Mouse (Mus musculus) embryonic stem cell, embryonic (primary cell): ENCODE data around the gene Igflr1.

ENCODE experiments used
- CTCF ChIA-PET, 4 experiments: fragments of 300-600 bp in 2 of 4; fragments of 350-600 bp in 2 of 4; sonication (Branson Sonifier 250); formaldehyde crosslinking; loops; one replicate each; lab custom pipeline; 2022; ENCODE audit warnings: inconsistent platforms in 2 of 4; lab: Charles Lee
- POLR2A ChIA-PET, 4 experiments: fragments of 300-600 bp in 2 of 4; fragments of 350-600 bp in 2 of 4; sonication (Branson Sonifier 250); formaldehyde crosslinking; loops; one replicate each; lab custom pipeline; 2022; ENCODE audit warnings: antibody characterized with exemption in 4 of 4, inconsistent platforms in 1 of 4; lab: Charles Lee

Gene Igflr1

GRCm38 (mm10) chr7:30563117-30563905, 1.9 kb upstream of the Igflr1 start, which contains the start of the genes U2af1l4, Gm49396 and Psenen:
Gene U2af1l4, plus strand, starts transcription at chr7:30563301.
Gene Gm49396, plus strand, starts transcription at chr7:30563344.
Gene Psenen, minus strand, starts transcription at chr7:30563627.
- ChIA-PET POLR2A (interaction anchor here in 3 of 4 experiments (0.9 to 2.9 kb wide), 25 partner anchors 10 to 580 kb away, joined by 3 to 32 read pairs (median 4); partner anchors contain the start of genes Hspb6 (in 2 of the 3), Proser3 (in 2 of the 3), Cox6b1 (in 1 of the 3) and Haus5 (in 1 of the 3)), CTCF (interaction anchor here (0.5 to 1.4 kb wide), 7 partner anchors 11 to 410 kb away, joined by 3 to 8 read pairs (median 4); partner anchors contain the start of genes Hspb6 (in 1 of the 4), Lsr (in 1 of the 4) and Proser3 (in 1 of the 4))

GRCm38 (mm10) chr7:30563906-30564280, 1.3 kb upstream of the Igflr1 start:
- POLR2A ChIA-PET = interaction anchor here in 3 of 4 experiments (1.0 to 2.9 kb wide), 13 partner anchors 9 to 101 kb away, joined by 3 to 20 read pairs (median 5); partner anchors contain the start of genes Cox6b1 (in 1 of the 3), Haus5 (in 1 of the 3), Hspb6 (in 1 of the 3) and Proser3 (in 1 of the 3)
- CTCF ChIA-PET = interaction anchor here in 1 of 4 experiments (1.4 kb wide), 1 partner anchor 44 kb away, joined by 6 read pairs; no protein-coding TSS in a partner anchor

GRCm38 (mm10) chr7:30566033-30566432, 806 bp downstream of the Igflr1 start:
- ChIA-PET POLR2A (interaction anchor here in 3 of 4 experiments (0.5 to 11.1 kb wide), 12 partner anchors 8 to 84 kb away, joined by 3 to 149 read pairs (median 8); partner anchors contain the start of genes Kmt2b (in 2 of the 3), Cox6b1 (in 1 of the 3), Hspb6 (in 1 of the 3) and Lin37 (in 1 of the 3)), CTCF (interaction anchor here in 1 of 4 experiments (1.9 kb wide), 1 partner anchor 8 kb away, joined by 4 read pairs; no protein-coding TSS in a partner anchor)

GRCm38 (mm10) chr7:30567555-30567954, 2.3 kb downstream of the Igflr1 start:
- POLR2A ChIA-PET = interaction anchor here (0.7 to 11.1 kb wide), 21 partner anchors 8 to 485 kb away, joined by 3 to 149 read pairs (median 5); partner anchors contain the start of genes Hspb6 (in 2 of the 4), Kmt2b (in 2 of the 4), Proser3 (in 2 of the 4) and Lin37 (in 1 of the 4)
- CTCF ChIA-PET = interaction anchor here in 3 of 4 experiments (0.5 to 1.9 kb wide), 5 partner anchors 10 to 296 kb away, joined by 3 to 7 read pairs (median 3); no protein-coding TSS in a partner anchor

DNA sequence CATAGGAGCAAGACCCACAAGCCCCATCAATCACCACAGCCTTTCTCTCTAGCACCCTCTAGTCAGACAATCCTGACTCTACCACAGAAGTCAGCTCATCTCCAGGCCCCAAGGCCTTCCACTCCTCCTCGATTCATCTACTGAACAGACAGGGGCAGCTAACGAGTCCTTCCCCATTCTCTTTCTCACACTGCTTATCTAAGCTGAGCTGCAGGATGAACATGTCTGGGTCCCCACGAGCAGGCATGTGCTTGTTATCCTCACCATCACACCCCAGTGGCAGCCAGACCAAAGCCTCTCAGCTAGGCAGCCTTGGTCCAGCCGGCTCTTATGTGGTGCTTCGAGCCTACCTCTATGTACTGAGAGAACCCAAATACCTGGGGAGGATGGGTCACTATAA, 7.2 kb downstream of the Igflr1 start:
- ChIA-PET CTCF (interaction anchor here in 1 of 4 experiments (1.7 kb wide), 1 partner anchor 16 kb away, joined by 5 read pairs; the partner anchor contains the start of gene Kmt2b), POLR2A (interaction anchor here in 3 of 4 experiments (0.6 to 11.1 kb wide), 19 partner anchors 9 to 292 kb away, joined by 3 to 149 read pairs (median 4); partner anchors contain the start of genes Gm49396 (in 2 of the 3), Kmt2b (in 2 of the 3), Proser3 (in 2 of the 3) and Psenen (in 2 of the 3))

GRCm38 (mm10) chr7:30572969-30573368, 7.7 kb downstream of the Igflr1 start:
- POLR2A ChIA-PET = interaction anchor here in 3 of 4 experiments (0.6 to 11.1 kb wide), 17 partner anchors 8 to 292 kb away, joined by 3 to 149 read pairs (median 4); partner anchors contain the start of genes Gm49396 (in 2 of the 3), Kmt2b (in 2 of the 3), Psenen (in 2 of the 3) and U2af1l4 (in 2 of the 3)
- CTCF ChIA-PET = interaction anchor here in 1 of 4 experiments (1.7 kb wide), 1 partner anchor 16 kb away, joined by 5 read pairs; the partner anchor contains the start of gene Kmt2b

- POLR2A ChIA-PET = interaction anchor here in 3 of 4 experiments (0.8 to 12.5 kb wide), 9 partner anchors 7 to 29 kb away, joined by 3 to 149 read pairs (median 5); partner anchors contain the start of genes Gm49396 (in 1 of the 3), Psenen (in 1 of the 3) and U2af1l4 (in 1 of the 3)
Observed at GRCm38 (mm10) chr7:30579950-30580349, 14.7 kb downstream of the Igflr1 start.

GRCm38 (mm10) chr7:30581547-30581946, 16.3 kb downstream of the Igflr1 start:
- CTCF ChIA-PET = interaction anchor here in 1 of 4 experiments (0.6 kb wide), 1 partner anchor 1640 kb away, joined by 3 read pairs; no protein-coding TSS in a partner anchor
- POLR2A ChIA-PET = interaction anchor here in 3 of 4 experiments (0.8 to 12.5 kb wide), 10 partner anchors 9 to 179 kb away, joined by 3 to 149 read pairs (median 5); partner anchors contain the start of genes Hspb6 (in 2 of the 3) and Proser3 (in 2 of the 3)

More at GRCm38 (mm10) chr7:30579950-30580349, 14.7 kb downstream of the Igflr1 start:
- CTCF ChIA-PET = interaction anchor here in 1 of 4 experiments (1.3 kb wide), 1 partner anchor 28 kb away, joined by 3 read pairs; no protein-coding TSS in a partner anchor

DNA sequence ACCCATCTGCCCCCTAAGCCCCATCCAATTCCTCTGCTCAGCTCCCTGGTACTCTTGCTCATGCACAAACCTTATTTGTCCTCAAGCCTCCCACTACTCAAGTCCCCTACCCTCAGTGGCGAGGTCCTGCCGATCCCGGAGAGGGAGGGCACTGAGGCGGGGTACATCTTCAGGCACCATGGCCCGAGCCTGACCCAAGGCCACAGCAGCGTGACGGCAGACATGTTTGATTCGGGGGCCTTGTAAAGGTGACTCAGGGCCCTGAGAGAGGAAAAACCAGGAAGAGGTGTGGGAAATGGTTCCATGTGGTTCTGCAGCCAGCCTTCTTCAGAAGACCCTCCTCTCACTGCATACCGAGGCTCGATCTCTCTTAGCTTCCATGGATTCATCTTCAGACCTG, 19.1 kb downstream of the Igflr1 start:
- CTCF ChIA-PET = interaction anchor here in 1 of 4 experiments (1.0 kb wide), 1 partner anchor 29 kb away, joined by 3 read pairs; no protein-coding TSS in a partner anchor
- POLR2A ChIA-PET = interaction anchor here in 3 of 4 experiments (0.6 to 12.5 kb wide), 10 partner anchors 8 to 51 kb away, joined by 3 to 149 read pairs (median 6); partner anchors contain the start of genes Gm49396 (in 1 of the 3), Psenen (in 1 of the 3) and U2af1l4 (in 1 of the 3)

- CTCF ChIA-PET = interaction anchor here in 2 of 4 experiments (1.0 to 1.1 kb wide), 2 partner anchors 22 to 28 kb away, joined by 3 to 6 read pairs; partner anchors contain the start of genes Gm49396 (in 1 of the 2), Psenen (in 1 of the 2) and U2af1l4 (in 1 of the 2)
- POLR2A ChIA-PET = interaction anchor here in 3 of 4 experiments (0.6 to 12.5 kb wide), 16 partner anchors 9 to 1430 kb away, joined by 3 to 149 read pairs (median 4); partner anchors contain the start of genes Gm49396 (in 2 of the 3), Psenen (in 2 of the 3) and U2af1l4 (in 2 of the 3)
Observed at GRCm38 (mm10) chr7:30585170-30585569, 19.9 kb downstream of the Igflr1 start.

- ChIA-PET POLR2A (interaction anchor here in 2 of 4 experiments (0.7 to 12.5 kb wide), 15 partner anchors 8 to 39 kb away, joined by 3 to 149 read pairs (median 4); partner anchors contain the start of genes Cox6b1 (in 1 of the 2), Gm49396 (in 1 of the 2), Hspb6 (in 1 of the 2) and Proser3 (in 1 of the 2)), CTCF (interaction anchor here in 2 of 4 experiments (0.6 to 0.7 kb wide), 2 partner anchors 18 to 22 kb away, joined by 3 to 4 read pairs; no protein-coding TSS in a partner anchor)
Observed at GRCm38 (mm10) chr7:30586455-30587020, 21.3 kb downstream of the Igflr1 start.

- POLR2A ChIA-PET = interaction anchor here (0.5 to 12.5 kb wide), 41 partner anchors 9 to 1910 kb away, joined by 3 to 149 read pairs (median 5); partner anchors contain the start of genes Cox6b1 (in 3 of the 4), Zbtb32 (in 3 of the 4), Gm49396 (in 2 of the 4) and Haus5 (in 2 of the 4)
- CTCF ChIA-PET = interaction anchor here (0.6 to 6.8 kb wide), 12 partner anchors 10 to 251 kb away, joined by 3 to 43 read pairs (median 5); partner anchors contain the start of gene Zbtb32 (in 2 of the 4)
Observed at GRCm38 (mm10) chr7:30587842-30588667, 22.8 kb downstream of the Igflr1 start.

DNA sequence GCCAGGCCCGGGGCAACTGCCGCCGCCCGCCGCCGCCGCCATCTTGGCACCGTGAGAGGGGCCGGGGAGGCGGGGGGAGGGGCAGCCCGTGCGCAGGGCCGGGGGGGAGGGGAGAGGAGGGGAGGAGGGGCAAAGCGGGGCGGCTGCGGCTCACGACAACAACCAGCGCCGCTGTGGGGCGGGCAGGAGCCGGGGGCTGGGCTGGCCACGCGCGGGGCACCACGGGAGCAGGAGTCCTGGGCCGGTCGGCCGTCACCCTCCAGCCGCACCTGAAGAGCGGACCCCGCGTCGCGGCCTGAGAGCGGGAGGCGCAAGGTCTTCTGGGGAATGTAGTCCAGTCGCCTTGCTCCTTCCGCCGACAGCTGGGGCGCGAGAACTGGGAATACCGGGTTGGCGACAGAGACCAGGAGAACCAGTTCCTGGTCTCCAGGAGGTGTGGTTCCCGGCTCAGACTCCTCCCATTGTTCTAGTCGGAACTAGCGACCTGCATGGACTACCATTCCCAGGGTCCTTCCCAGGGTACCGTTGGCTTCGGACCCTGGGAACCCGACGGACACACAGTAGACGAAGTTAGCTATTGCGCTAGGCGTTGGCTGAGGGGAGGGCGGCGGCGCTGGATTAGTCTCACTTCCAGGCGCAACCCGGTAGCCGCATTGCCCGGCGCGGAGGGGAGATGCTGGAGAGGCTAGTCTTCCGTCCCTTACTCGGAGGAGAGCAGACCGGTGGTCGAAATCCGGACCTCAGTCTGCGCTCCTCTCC, 23.6 kb downstream of the Igflr1 start, which contains the start of gene Kmt2b:
Gene Kmt2b (minus strand): TSS at position 51 of the 759 bp plus-strand sequence.
- CTCF ChIA-PET = interaction anchor here (0.6 to 6.8 kb wide), 17 partner anchors 9 to 509 kb away, joined by 3 to 43 read pairs (median 5); partner anchors contain the start of genes Zbtb32 (in 2 of the 4) and Upk1a (in 1 of the 4)

More for the DNA sequence above, 23.6 kb downstream of the Igflr1 start, which contains the start of gene Kmt2b:
- POLR2A ChIA-PET = interaction anchor here (0.5 to 12.5 kb wide), 40 partner anchors 9 to 368 kb away, joined by 3 to 149 read pairs (median 5); partner anchors contain the start of genes Wdr62 (in 3 of the 4), Zbtb32 (in 3 of the 4), Cox6b1 (in 2 of the 4) and Gm49396 (in 2 of the 4)
